Mouse (Mus musculus) heart, postnatal 0 days (tissue): ENCODE measurements around the gene Rac3. TPM values are rescaled to one million over a fixed set of nuclear protein-coding genes. Genes with fewer than 3 reads are reported as not detected.
"Not testable (repeated sequence)": the region's sequence is repeated elsewhere in the genome, so short reads cannot be mapped to it uniquely, and the experiment has no call there.

Source experiments
- ATAC-seq: fragments of 200-750 bp; cut with Nextera tagmentation; 2 replicates; pipeline ENCODE4 v1.8.0; 2017; ENCODE audit warnings: low read depth, moderate number of reproducible peaks, moderate library complexity; ENCODE audit not compliant: insufficient read depth
- DNase-seq: peaks from one replicate; pipeline ENCODE4 v3.0.0-alpha.2; 2016; ENCODE audit warnings: low spot score
- H3K27ac ChIP-seq: fragments of 300-500 bp; sonication (generic); 2 replicates; pipeline ENCODE4 v1.5.1; 2014; ENCODE audit warnings: low read depth, mild to moderate bottlenecking
- H3K27me3 ChIP-seq: fragments of 300-500 bp; sonication (generic); 2 replicates; pipeline ENCODE4 v1.6.1; 2014; ENCODE audit warnings: low read length, mixed read lengths; ENCODE audit not compliant: control insufficient read depth, insufficient read depth
- H3K36me3 ChIP-seq: fragments of 300-500 bp; sonication (generic); replicated peaks from 2 replicates; pipeline ENCODE4 v1.6.1; 2014; ENCODE audit warnings: low read length, mixed read lengths; ENCODE audit not compliant: control insufficient read depth, insufficient read depth
- H3K4me1 ChIP-seq: fragments of 300-500 bp; sonication (generic); 2 replicates; pipeline ENCODE4 v1.6.1; 2014; ENCODE audit warnings: antibody characterized with exemption; ENCODE audit not compliant: control insufficient read depth, insufficient read depth
- H3K4me2 ChIP-seq: fragments of 300-500 bp; sonication (generic); 2 replicates; pipeline ENCODE4 v1.6.1; 2014; ENCODE audit warnings: low read depth, mild to moderate bottlenecking, low read length, moderate library complexity
- H3K4me3 ChIP-seq: fragments of 300-500 bp; sonication (generic); 2 replicates; pipeline ENCODE4 v1.5.1; 2014; ENCODE audit warnings: low read depth, low read length
- H3K9ac ChIP-seq: fragments of 300-500 bp; sonication (generic); replicated peaks from 2 replicates; pipeline ENCODE4 v1.6.1; 2014; ENCODE audit warnings: low read depth, low read length, mixed read lengths
- H3K9me3 ChIP-seq: fragments of 300-500 bp; sonication (generic); replicated peaks from 2 replicates; pipeline ENCODE4 v1.6.1; 2016; ENCODE audit warnings: low read length; ENCODE audit not compliant: control insufficient read depth
- CTCF ChIP-seq: IDR thresholded peaks from 2 replicates; pipeline ENCODE4 v1.5.1; 2016; ENCODE audit warnings: antibody characterized with exemption, control low read depth, low read depth
- EP300 ChIP-seq: IDR thresholded peaks from 2 replicates; pipeline ENCODE4 v1.6.1; 2016; ENCODE audit warnings: antibody characterized with exemption, low read depth
- WGBS: fragments of 180-500 bp; shearing (Covaris S2); extraction: QIAGEN DNeasy Blood & Tissue Kit; methylation state at CpG from one replicate; pipeline ENCODE4 v1.1.7; 2014; 5-methylcytosine and 5-hydroxymethylcytosine counted together
- polyA plus RNA-seq: library from polyadenylated mRNA; unstranded; fragments of >200 nt; fragmentation: Nextera tagmentation; extraction: Ambion mirVana; gene quantifications from 2 replicates; pipeline ENCODE4 v1.2.1, GENCODE M21; 2015
- total RNA-seq: library from RNA; depleted of rRNA; stranded (reverse); fragments of >200 nt; gene quantifications from 2 replicates; pipeline ENCODE4 v1.2.3, GENCODE M21; 2014; ENCODE audit warnings: low replicate concordance; rRNA removed

Gene Rac3
- total RNA-seq (9.2 and 12.6 TPM in 2 replicates), polyA plus RNA-seq (1.4 and 1.8 TPM in 2 replicates)

GRCm38 (mm10) chr11:120721124-120722066 is at the start of gene Rac3:
Gene Rac3 (plus strand): TSS chr11:120721470.
- DNase-seq, result peak; percentile 32

GRCm38 (mm10) chr11:120672687-120673593 is 48.3 kb upstream of the Rac3 start, which contains the start of gene Aspscr1:
Gene Aspscr1 (plus strand): TSS chr11:120672973.
- WGBS, result under 1% methylated on average over 73 of the region's 83 CpGs

More at GRCm38 (mm10) chr11:120721124-120722066, at the start of gene Rac3:
- ATAC-seq, result peak; percentile 61
- 1% methylated on average over 82 of the region's 90 CpGs for WGBS
- Histone ChIP-seq H3K4me1 (peaks cover 13% of the 10 kb centered on the region), H3K9ac (peak within 1 kb of the TSS; percentile 64), H3K36me3 (peaks cover 11% of the 10 kb centered on the region), H3K4me2 (peak within 1 kb of the TSS; percentile 97), H3K4me3 (peak within 1 kb of the TSS; percentile 61), H3K27me3 (peaks cover 27% of the 10 kb centered on the region), H3K27ac (no peak within 1 kb of the TSS), H3K9me3 (no peaks in the 10 kb centered on the region)
- TF ChIP-seq CTCF (no peak), EP300 (no peak)

GRCm38 (mm10) chr11:120673594-120674122 is 47.6 kb upstream of the Rac3 start:
- Histone ChIP-seq H3K27ac (peak overlapping the region; percentile 87), H3K4me2 (peak overlapping the region; percentile 75), H3K36me3 (peaks cover 23% of the 10 kb centered on the region), H3K27me3 (no peaks in the 10 kb centered on the region), H3K9ac (peak overlapping the region; percentile 72), H3K4me3 (peak overlapping the region; percentile 92), H3K9me3 (no peaks in the 10 kb centered on the region), H3K4me1 (peaks cover 12% of the 10 kb centered on the region)
- no peak for DNase-seq
- WGBS, result 33% methylated on average over 12 of the region's 12 CpGs
- peak; percentile 3; the same call in 1 of the 2 replicates for ATAC-seq
- TF ChIP-seq EP300 (no peak), CTCF (no peak)

More at GRCm38 (mm10) chr11:120672687-120673593, 48.3 kb upstream of the Rac3 start, which contains the start of gene Aspscr1:
- peak within 1 kb of the TSS; percentile 75 for H3K4me2 ChIP-seq
- H3K4me3 ChIP-seq, result peak within 1 kb of the TSS; percentile 92
- H3K36me3 ChIP-seq, result peaks cover 16% of the 10 kb centered on the region
- peaks cover 12% of the 10 kb centered on the region for H3K4me1 ChIP-seq
- H3K27me3 ChIP-seq, result no peaks in the 10 kb centered on the region
- no peaks in the 10 kb centered on the region for H3K9me3 ChIP-seq
- peak within 1 kb of the TSS; percentile 87 for H3K27ac ChIP-seq
- TF ChIP-seq CTCF, result no peak
- TF ChIP-seq EP300, result no peak
- peak within 1 kb of the TSS; percentile 72 for H3K9ac ChIP-seq
- DNase-seq (peak; percentile 94), ATAC-seq (peak; percentile 97)

GRCm38 (mm10) chr11:120675875-120676274 is 45.4 kb upstream of the Rac3 start:
- peaks cover 32% of the 10 kb centered on the region for H3K36me3 ChIP-seq
- ATAC-seq, H3K4me2 ChIP-seq, H3K4me3 ChIP-seq, H3K9me3 ChIP-seq, DNase-seq, H3K27me3 ChIP-seq, H3K9ac ChIP-seq, H3K27ac ChIP-seq: not testable (repeated sequence)
- peaks cover 12% of the 10 kb centered on the region for H3K4me1 ChIP-seq
- 73% methylated on average over 3 of the region's 5 CpGs for WGBS

GRCm38 (mm10) chr11:120676951-120677350 is 44.3 kb upstream of the Rac3 start:
- 72% methylated on average over 4 of the region's 4 CpGs for WGBS
- no peaks in the 10 kb centered on the region for H3K27me3 ChIP-seq
- H3K36me3 ChIP-seq, result peaks cover 39% of the 10 kb centered on the region
- no peak overlapping the region for H3K9ac ChIP-seq
- ATAC-seq (no peak), DNase-seq (no peak)
- H3K4me2 ChIP-seq, result no peak overlapping the region
- H3K27ac ChIP-seq, result no peak overlapping the region
- H3K4me3 ChIP-seq, result no peak overlapping the region
- H3K4me1 ChIP-seq, result peaks cover 12% of the 10 kb centered on the region
- TF ChIP-seq EP300, result no peak
- TF ChIP-seq CTCF, result no peak
- H3K9me3 ChIP-seq, result no peaks in the 10 kb centered on the region
